Mouse (Mus musculus) lung, postnatal 25 days (tissue): ENCODE results near the gene Spcs2.
"Not testable (repeated sequence)": the region's sequence is repeated elsewhere in the genome, so short reads cannot be mapped to it uniquely, and the experiment has no call there.

Experiments used
- DNase-seq: peaks from one replicate; pipeline ENCODE4 v3.0.0; 2022; ENCODE audit warnings: low spot score

The Spcs2 gene

DNA sequence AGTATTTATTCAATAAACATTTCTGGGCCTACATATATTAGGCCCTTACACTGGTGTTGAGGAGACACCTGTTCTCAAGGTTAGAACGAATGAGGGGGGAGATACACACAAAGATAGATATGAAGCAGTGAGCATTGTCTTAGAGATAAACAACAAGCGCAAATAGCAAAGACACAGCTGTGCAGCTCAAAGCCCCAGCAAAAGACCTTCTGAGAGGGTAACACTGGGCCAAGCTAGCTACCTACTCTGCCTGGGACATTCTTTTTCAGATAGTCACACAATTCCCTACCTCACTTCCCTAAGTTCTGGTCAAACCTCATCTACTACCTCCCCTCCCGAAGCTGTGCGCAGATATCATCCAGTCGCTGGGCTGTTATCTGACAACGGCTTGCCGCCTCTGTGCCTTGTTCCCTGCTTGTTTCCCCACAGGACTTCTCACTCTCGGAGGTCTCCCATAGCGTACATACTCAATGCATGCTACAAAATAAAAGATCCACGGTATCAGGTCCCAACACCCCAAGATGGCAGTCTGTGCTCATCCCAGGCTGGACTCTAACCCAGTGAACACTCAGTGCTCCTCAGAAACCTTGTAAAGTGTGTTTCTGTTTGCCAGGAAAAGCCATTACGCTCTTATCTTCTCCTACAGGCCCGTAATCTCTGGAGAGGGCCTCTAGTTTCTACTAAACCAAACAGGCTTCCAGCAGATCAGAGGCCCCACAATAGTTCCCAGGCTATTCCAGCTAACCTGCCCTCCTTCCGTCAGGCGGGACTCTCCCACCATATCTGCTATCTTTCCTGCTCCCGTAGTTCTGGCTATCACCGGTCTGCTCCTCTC, 38.4 kb downstream of the Spcs2 start:
- DNase-seq: no peak

GRCm38 (mm10) chr7:99823045-99823663, 40.1 kb downstream of the Spcs2 start:
- DNase-seq: no peak

GRCm38 (mm10) chr7:99822426-99822825, 40.8 kb downstream of the Spcs2 start:
- no peak for DNase-seq

- DNase-seq: no peak
Measured at GRCm38 (mm10) chr7:99821953-99822352, 41.3 kb downstream of the Spcs2 start.

DNA sequence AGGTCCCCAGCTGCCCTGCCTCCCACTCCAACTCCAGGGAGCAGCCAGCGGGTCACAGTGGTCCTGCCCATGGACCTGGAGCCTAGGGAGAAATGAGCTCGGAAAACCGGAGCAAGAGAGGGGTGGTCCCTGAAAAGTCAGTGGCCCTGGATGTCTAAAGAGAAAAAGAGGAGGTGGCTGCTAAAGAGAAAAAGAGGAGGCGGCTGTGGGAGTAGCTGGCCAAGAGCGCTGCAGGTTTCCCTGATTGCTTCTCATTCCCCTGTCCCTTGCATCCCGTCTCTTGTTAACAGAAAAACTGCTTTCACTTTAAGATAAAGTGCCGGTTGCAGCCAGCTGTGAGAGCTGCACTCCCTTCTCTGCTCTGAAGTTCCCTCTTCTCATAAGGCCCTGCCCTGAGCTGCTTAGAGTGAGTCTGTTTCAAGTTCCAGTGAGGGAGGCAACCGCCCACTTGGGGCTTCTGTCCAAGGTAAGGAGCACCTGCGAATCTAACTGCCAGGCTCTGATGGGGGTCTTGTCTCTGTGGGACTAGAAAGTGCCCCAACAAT, 45.0 kb downstream of the Spcs2 start:
- DNase-seq: peak; percentile 41

- DNase-seq: peak; percentile 46
Measured at GRCm38 (mm10) chr7:99813394-99813793, 49.9 kb downstream of the Spcs2 start.

GRCm38 (mm10) chr7:99811661-99812060, 51.6 kb downstream of the Spcs2 start:
- DNase-seq: no peak

DNA sequence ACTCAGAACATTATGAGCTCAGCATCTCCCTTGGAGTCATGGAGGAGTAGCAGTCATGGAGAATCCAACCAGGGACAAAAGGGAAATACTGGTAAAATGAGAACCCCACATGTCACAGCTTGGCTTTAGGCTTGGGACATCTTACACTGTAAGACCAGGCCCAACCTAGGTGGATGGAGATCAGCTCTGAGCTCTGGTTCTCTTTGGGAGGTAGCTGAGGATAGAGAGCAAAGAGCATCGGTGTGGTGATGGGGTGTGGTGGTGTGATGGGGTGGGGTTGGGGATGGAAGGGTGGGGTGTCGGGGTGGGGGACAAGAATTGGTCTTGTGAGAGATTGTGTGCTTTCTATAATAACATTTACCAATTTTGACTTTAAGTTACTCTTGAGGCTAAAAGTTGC, 52.4 kb downstream of the Spcs2 start:
- DNase-seq: no peak

DNA sequence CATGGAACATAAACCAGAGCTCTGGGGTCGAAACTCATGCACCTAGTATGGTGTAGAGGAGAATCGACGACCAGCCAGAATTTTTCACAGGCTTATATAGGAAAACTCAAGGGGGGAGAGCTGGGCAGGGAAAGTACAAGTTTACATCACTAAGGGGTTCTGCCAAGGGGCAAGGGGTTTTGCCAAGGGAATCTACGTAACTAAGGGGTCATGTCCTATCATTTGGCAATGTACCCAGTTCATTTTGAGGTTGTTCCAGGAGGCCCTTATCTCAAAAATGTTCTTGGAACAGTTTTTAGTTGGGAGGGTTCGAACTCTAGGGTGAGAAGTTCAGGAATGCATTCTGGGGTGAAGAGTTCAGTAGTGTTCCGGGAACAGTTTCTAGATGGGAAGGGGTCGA, 56.2 kb downstream of the Spcs2 start:
- DNase-seq: not testable (repeated sequence)

- no peak for DNase-seq
Measured at GRCm38 (mm10) chr7:99805340-99805739, 57.9 kb downstream of the Spcs2 start.

- not testable (repeated sequence) for DNase-seq
Measured at GRCm38 (mm10) chr7:99804033-99804432, 59.2 kb downstream of the Spcs2 start.

DNA sequence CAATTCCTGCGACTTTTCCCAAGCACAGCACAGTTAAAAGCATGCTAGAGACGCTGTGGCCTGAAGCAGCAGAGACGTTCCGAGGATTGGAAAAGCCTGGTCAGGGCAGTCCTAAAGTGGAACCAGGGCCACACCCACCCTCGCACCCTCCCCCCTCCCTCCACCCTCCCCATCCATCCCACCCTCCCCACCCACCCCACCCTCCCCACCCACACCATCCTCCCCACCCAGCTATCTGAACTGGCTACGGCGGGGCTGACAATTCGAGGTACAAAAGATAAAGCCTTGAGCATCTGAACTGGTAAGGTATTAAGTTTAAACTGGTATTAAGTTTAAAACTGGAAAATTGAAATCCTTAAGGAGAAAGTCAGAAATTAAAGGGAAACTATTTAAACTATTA, 59.7 kb downstream of the Spcs2 start:
- no peak for DNase-seq

- DNase-seq: no peak
Measured at GRCm38 (mm10) chr7:99799118-99799517, 64.1 kb downstream of the Spcs2 start.

- peak; percentile 71 for DNase-seq
Measured at GRCm38 (mm10) chr7:99797911-99798647, 65.2 kb downstream of the Spcs2 start.

DNA sequence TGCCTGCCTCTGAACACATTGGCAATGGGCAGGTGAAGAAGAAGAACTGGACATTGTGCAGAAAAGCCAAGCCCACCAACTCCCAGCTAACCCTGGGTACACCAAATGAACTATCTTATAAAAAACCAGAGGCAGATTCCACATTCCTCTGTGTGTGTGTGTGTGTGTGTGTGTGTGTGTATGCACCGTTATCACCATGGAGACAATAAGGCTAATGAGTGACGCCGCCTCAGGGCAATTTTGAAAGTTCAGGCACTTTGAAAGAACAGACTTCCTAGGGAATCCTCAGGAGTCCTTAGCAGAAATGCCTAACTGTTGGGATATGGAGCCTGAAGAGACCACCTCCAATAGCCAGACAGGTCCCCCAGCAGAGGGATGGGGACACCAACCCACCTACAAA, 66.0 kb downstream of the Spcs2 start:
- DNase-seq: no peak

GRCm38 (mm10) chr7:99796471-99796870, 66.8 kb downstream of the Spcs2 start:
- no peak for DNase-seq

- peak; percentile 9 for DNase-seq
Measured at GRCm38 (mm10) chr7:99795192-99795981, 67.9 kb downstream of the Spcs2 start.

DNA sequence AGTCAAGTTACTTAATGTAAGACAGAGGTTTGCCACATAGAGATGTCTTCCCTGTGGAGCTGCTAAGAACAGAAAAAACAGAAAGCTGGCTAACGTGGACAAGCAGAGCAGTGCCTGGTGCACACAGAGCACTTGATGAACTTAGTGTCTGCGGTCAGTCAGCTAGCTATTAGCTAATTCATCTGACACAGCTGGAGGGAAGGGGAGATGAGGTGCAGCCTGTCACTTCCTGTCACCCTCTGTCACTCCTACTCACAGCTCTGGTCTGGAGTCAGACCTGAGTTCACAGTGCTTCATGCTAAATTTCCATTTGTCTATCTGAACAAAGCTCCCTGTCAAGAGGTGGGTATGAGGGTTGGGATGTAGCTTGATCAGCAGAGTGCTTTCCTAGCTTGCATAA, 69.2 kb downstream of the Spcs2 start:
- DNase-seq: no peak

GRCm38 (mm10) chr7:99790816-99791215, 72.4 kb downstream of the Spcs2 start:
- DNase-seq: no peak

DNA sequence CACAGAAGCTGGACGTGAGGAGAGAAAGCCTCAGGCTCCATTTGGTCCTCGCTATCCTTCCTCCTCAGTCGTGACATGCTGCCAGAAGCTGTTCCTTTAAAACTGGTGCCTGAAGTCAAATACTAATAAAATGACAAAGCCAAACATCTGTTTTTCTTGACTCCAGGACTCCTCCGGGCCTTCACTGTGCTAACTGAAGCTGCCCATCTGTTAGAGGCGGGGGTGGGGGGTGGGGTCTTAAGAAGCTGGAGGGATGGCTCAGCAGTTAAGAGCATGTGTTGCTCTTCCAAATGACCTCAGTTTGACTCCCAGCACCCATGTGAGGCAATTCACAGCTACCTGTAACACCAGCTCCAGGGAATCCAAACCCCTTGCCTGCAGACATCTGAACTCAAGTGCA, 74.7 kb downstream of the Spcs2 start:
- DNase-seq: peak; percentile 14

DNA sequence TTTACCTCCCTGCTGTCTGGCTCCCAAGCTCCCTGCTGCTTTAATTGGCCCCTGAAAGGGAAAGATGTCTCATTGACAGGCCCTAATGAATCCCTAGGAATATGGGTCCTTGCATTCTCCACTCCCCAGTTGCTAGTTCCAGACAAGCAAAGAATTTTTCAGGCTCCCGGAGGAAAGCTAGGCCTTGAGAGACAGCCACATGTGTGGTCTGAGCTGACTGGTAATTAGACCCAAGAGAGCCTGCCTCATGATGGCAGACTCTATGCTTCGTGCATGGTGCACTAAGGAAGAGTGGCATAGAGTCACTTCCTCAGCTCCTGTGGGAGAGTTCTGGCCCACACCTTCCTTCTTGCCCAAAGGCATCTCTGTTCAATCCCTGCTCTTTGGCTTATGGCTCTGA, 75.3 kb downstream of the Spcs2 start:
- DNase-seq: no peak
